Mouse (Mus musculus): Measurements from ENCODE around the gene Myo18a. TPM values are rescaled to one million over a fixed set of nuclear protein-coding genes. Genes with fewer than 3 reads are reported as not detected.

Gene Myo18a
- polyA plus RNA-seq, 1 experiment from 2014 or later, result 52.5 TPM

DNA sequence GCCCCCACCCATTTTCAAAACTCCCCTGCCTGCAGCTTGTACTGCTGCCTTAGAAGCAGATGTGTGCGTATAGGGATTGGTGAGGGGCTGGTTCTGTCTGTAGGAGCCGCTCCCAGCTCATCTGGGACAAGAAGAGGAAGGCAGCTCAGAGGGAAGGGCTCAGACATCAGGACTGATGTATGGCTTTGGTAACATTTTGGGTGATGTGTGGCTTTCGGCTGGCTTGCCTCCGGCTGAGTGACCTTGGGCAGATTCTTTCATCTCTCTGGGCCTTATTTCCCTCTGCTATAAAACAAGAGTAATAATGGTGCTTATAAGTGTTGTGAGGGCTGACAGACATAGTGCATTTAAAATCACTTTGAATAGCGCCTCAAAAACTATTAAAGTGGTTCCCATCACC is 26.5 kb downstream of the Myo18a start:
- WGBS, result 88% methylated on average over 5 of the region's 5 CpGs
- no peak overlapping the region for H3K9ac ChIP-seq (replicated peaks)
- H3K27me3 ChIP-seq, result no peaks in the 10 kb centered on the region
- H3K36me3 ChIP-seq, result no peaks in the 10 kb centered on the region
- H3K4me3 ChIP-seq, result no peak overlapping the region
- peaks cover 63% of the 10 kb centered on the region for H3K4me1 ChIP-seq
- ATAC-seq (replicated peaks), result no peak
- no peaks in the 10 kb centered on the region for H3K9me3 ChIP-seq
- no peak overlapping the region for H3K27ac ChIP-seq (replicated peaks)
- H3K4me2 ChIP-seq (replicated peaks), result no peak overlapping the region

DNA sequence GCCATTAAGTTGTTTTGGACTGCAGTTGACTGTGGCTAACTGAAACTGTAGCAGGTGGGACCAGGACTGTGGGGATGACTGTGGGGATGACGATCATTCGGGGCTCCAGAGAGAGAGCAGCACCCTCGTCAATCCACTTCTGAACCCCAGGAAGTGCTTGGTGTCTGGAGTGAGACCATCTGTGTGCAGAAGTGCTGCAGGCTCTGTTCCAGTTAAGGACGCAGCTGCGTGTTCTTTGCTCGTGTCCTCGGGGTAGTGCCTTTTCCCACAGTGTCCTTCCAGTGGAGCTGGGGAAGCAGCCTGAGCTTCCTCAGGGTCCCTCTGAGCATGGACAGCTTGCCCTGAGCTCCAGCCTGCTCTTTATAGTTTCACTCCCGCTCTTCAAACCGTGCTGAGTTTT is 27.2 kb downstream of the Myo18a start:
- Histone ChIP-seq H3K36me3 (no peaks in the 10 kb centered on the region), H3K27me3 (no peaks in the 10 kb centered on the region), H3K9ac (replicated peaks) (0 out of 2 replicates have a peak overlapping the region, but pooled peaks have one; percentile 22), H3K4me2 (replicated peaks) (no peak overlapping the region), H3K4me1 (peaks cover 56% of the 10 kb centered on the region), H3K27ac (replicated peaks) (peak overlapping the region; percentile 76), H3K4me3 (no peak overlapping the region), H3K9me3 (no peaks in the 10 kb centered on the region)
- ATAC-seq (replicated peaks), result no peak
- 43% methylated on average over 9 of the region's 9 CpGs for WGBS

DNA sequence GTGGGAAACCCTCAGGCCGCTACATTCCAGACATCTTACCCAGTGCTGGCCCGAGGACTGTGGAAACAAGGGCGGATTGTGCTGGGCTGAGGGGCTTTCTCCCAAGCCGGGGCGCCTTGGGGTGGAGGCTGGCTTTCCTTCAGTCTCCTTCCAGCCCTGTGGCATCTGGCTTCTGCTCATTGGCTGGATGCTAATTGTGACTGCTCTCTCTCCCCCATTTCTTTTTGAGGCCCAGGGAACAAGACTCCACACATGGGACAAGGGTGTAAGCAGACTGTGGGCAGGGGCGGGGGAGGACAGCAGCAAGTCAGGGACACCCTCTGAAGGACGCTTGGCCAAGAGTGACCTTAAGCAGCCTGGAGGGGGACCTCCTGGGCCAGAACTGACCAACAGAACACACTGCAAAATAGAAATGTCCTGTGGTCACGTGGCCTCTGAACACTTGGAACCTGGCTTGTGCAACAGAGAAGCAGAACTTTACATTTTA is 28.2 kb downstream of the Myo18a start:
- peak overlapping the region; percentile 22 for H3K9ac ChIP-seq (replicated peaks)
- ATAC-seq (replicated peaks), result peak; percentile 71
- H3K27me3 ChIP-seq, result no peaks in the 10 kb centered on the region

GRCm38 (mm10) chr11:77791752-77792565 is 28.9 kb downstream of the Myo18a start:
- Histone ChIP-seq H3K4me1 (peaks cover 41% of the 10 kb centered on the region), H3K36me3 (no peaks in the 10 kb centered on the region), H3K9me3 (no peaks in the 10 kb centered on the region), H3K4me3 (no peak overlapping the region), H3K9ac (replicated peaks) (0 out of 2 replicates have a peak overlapping the region, but pooled peaks have one; percentile 23), H3K27me3 (no peaks in the 10 kb centered on the region), H3K4me2 (replicated peaks) (no peak overlapping the region), H3K27ac (replicated peaks) (peak overlapping the region; percentile 76)
- ATAC-seq (replicated peaks), result no peak
- WGBS, result 30% methylated on average over 12 of the region's 12 CpGs

More for the DNA sequence above, 28.2 kb downstream of the Myo18a start:
- peak overlapping the region; percentile 76 for H3K27ac ChIP-seq (replicated peaks)
- no peak overlapping the region for H3K4me2 ChIP-seq (replicated peaks)
- H3K36me3 ChIP-seq, result no peaks in the 10 kb centered on the region
- no peaks in the 10 kb centered on the region for H3K9me3 ChIP-seq
- no peak overlapping the region for H3K4me3 ChIP-seq
- H3K4me1 ChIP-seq, result peaks cover 46% of the 10 kb centered on the region
- 26% methylated on average over 8 of the region's 8 CpGs for WGBS

DNA sequence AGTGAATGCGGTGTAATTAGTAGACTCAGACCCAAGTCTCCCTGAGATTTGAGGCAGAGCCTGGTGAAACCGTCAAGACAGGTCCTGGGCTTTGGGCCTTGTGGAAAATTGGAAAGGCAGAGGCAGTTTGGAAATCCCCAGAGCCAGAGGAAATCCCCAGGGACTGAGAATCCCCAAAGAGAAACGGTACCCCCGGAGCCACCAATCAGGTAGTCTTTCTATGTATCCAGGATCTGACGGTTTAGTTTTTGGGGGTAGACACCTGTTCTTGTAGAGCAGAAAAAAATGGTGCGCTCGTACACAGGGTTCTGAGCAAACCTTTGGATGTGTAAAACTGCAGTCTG is 29.5 kb downstream of the Myo18a start:
- H3K9ac ChIP-seq (replicated peaks), result peak overlapping the region; percentile 23; the same call in 1 of the 2 replicates
- peak overlapping the region; percentile 74; the same call in 1 of the 2 replicates for H3K4me2 ChIP-seq (replicated peaks)
- 49% methylated on average over 7 of the region's 7 CpGs for WGBS

GRCm38 (mm10) chr11:77793238-77793930 is 30.3 kb downstream of the Myo18a start:
- Histone ChIP-seq H3K27ac (replicated peaks) (peak overlapping the region; percentile 76), H3K4me2 (replicated peaks) (peak overlapping the region; percentile 74), H3K9ac (replicated peaks) (peak overlapping the region; percentile 52), H3K9me3 (no peaks in the 10 kb centered on the region), H3K36me3 (no peaks in the 10 kb centered on the region), H3K4me3 (peak overlapping the region; percentile 50), H3K4me1 (peaks cover 41% of the 10 kb centered on the region), H3K27me3 (no peaks in the 10 kb centered on the region)
- ATAC-seq (replicated peaks), result peak; percentile 86
- 4% methylated on average over 19 of the region's 19 CpGs for WGBS

More for the DNA sequence above, 29.5 kb downstream of the Myo18a start:
- Histone ChIP-seq H3K27ac (replicated peaks) (peak overlapping the region; percentile 76), H3K4me1 (peaks cover 41% of the 10 kb centered on the region), H3K9me3 (no peaks in the 10 kb centered on the region), H3K4me3 (no peak overlapping the region), H3K27me3 (no peaks in the 10 kb centered on the region), H3K36me3 (no peaks in the 10 kb centered on the region)
- no peak for ATAC-seq (replicated peaks)

DNA sequence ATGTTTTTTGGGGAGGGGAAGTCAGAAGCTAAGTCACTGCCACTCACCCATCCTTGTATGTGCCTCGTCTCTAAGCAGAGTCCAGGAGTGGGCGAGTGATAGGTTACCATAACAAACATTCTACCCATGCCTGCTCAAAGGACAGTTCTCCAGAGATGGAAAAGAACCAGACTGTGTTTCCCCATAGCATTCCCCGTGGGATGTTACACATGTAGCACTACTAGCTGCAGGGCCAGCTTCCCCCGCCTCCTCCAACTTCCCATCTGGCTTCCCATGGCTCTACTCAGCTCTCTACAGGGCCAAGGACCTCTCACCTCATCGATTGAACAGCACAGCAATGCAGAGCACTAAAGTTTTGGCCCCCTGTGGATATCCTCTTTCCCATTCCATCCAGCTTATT is 32.2 kb downstream of the Myo18a start:
- no peak for ATAC-seq (replicated peaks)
- H3K9ac ChIP-seq (replicated peaks), result no peak overlapping the region
- WGBS, result 78% methylated on average over 5 of the region's 5 CpGs
- H3K4me2 ChIP-seq (replicated peaks), result no peak overlapping the region
- no peaks in the 10 kb centered on the region for H3K36me3 ChIP-seq
- no peak overlapping the region for H3K4me3 ChIP-seq
- no peaks in the 10 kb centered on the region for H3K9me3 ChIP-seq
- H3K27me3 ChIP-seq, result no peaks in the 10 kb centered on the region
- H3K27ac ChIP-seq (replicated peaks), result no peak overlapping the region
- peaks cover 33% of the 10 kb centered on the region for H3K4me1 ChIP-seq

GRCm38 (mm10) chr11:77800491-77800868 is 37.4 kb downstream of the Myo18a start:
- Histone ChIP-seq H3K27ac (replicated peaks) (no peak overlapping the region), H3K9ac (replicated peaks) (no peak overlapping the region), H3K4me3 (no peak overlapping the region), H3K9me3 (no peaks in the 10 kb centered on the region), H3K4me1 (peaks cover 11% of the 10 kb centered on the region), H3K27me3 (no peaks in the 10 kb centered on the region), H3K36me3 (no peaks in the 10 kb centered on the region), H3K4me2 (replicated peaks) (no peak overlapping the region)
- ATAC-seq (replicated peaks), result 0 out of 2 replicates have a peak, but pooled peaks have one; percentile 11
- 71% methylated on average over 9 of the region's 9 CpGs for WGBS

- WGBS, result 34% methylated on average over 15 of the region's 15 CpGs
- H3K4me2 ChIP-seq (replicated peaks), result no peak overlapping the region
- H3K4me1 ChIP-seq, result peaks cover 16% of the 10 kb centered on the region
- no peaks in the 10 kb centered on the region for H3K9me3 ChIP-seq
- peak; percentile 71; the same call in 1 of the 2 replicates for ATAC-seq (replicated peaks)
- no peak overlapping the region for H3K4me3 ChIP-seq
- H3K9ac ChIP-seq (replicated peaks), result no peak overlapping the region
- no peak overlapping the region for H3K27ac ChIP-seq (replicated peaks)
- no peaks in the 10 kb centered on the region for H3K36me3 ChIP-seq
- no peaks in the 10 kb centered on the region for H3K27me3 ChIP-seq
Measured at GRCm38 (mm10) chr11:77800869-77801701, 38.0 kb downstream of the Myo18a start.

DNA sequence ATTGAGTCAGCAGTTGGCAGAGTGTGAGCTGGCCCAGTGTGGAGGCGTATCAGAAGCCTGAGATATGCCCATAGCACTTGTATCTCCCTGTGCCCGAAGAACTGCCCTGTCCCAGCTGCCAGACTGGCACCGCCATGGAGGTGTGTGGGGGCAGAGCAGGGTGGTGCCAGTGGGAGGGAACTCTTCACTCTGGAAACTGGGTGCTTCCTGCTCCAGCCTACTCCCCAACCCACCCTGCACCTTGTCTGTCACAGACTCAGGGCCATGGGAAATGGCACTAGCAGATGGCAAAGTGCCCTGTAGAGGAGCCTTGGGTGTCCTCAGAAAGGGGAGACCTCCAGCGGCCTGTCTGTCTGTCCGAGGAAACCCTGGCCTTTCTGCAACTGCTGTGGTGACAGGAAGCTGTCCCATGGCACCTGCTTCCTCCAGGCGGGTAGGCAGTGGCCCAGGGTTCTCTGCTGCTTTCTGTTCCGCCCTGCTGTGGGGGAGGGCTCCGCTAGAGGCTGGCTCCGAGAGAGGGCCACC is 39.4 kb downstream of the Myo18a start:
- Histone ChIP-seq H3K4me2 (replicated peaks) (no peak overlapping the region), H3K27ac (replicated peaks) (no peak overlapping the region), H3K9ac (replicated peaks) (no peak overlapping the region), H3K4me3 (no peak overlapping the region), H3K9me3 (no peaks in the 10 kb centered on the region), H3K4me1 (peaks cover 24% of the 10 kb centered on the region), H3K27me3 (no peaks in the 10 kb centered on the region), H3K36me3 (no peaks in the 10 kb centered on the region)
- WGBS, result 76% methylated on average over 9 of the region's 9 CpGs
- no peak for ATAC-seq (replicated peaks)

GRCm38 (mm10) chr11:77806218-77806617 is 43.2 kb downstream of the Myo18a start:
- 13% methylated on average over 2 of the region's 2 CpGs for WGBS
- H3K4me3 ChIP-seq, result no peak overlapping the region
- peak overlapping the region; percentile 50; the same call in 1 of the 2 replicates for H3K27ac ChIP-seq (replicated peaks)
- H3K4me1 ChIP-seq, result peaks cover 40% of the 10 kb centered on the region
- no peaks in the 10 kb centered on the region for H3K9me3 ChIP-seq
- ATAC-seq (replicated peaks), result peak; percentile 53; the same call in 1 of the 2 replicates
- no peak overlapping the region for H3K9ac ChIP-seq (replicated peaks)
- no peaks in the 10 kb centered on the region for H3K36me3 ChIP-seq
- no peaks in the 10 kb centered on the region for H3K27me3 ChIP-seq
- no peak overlapping the region for H3K4me2 ChIP-seq (replicated peaks)
